Mouse (Mus musculus) WW6 (cell line): ENCODE measurements at regions not wholly inside any gene's neighbourhood (a gene's known extent, or its start where the extent isn't known, plus 50 kb on each side); places are given as distances from the start of the nearest gene placed in this dataset.

ENCODE experiments used
- DNase-seq: peaks from one replicate; pipeline ENCODE4 v3.0.0-alpha.2; 2013; ENCODE audit warnings: low read depth, low spot score

DNA sequence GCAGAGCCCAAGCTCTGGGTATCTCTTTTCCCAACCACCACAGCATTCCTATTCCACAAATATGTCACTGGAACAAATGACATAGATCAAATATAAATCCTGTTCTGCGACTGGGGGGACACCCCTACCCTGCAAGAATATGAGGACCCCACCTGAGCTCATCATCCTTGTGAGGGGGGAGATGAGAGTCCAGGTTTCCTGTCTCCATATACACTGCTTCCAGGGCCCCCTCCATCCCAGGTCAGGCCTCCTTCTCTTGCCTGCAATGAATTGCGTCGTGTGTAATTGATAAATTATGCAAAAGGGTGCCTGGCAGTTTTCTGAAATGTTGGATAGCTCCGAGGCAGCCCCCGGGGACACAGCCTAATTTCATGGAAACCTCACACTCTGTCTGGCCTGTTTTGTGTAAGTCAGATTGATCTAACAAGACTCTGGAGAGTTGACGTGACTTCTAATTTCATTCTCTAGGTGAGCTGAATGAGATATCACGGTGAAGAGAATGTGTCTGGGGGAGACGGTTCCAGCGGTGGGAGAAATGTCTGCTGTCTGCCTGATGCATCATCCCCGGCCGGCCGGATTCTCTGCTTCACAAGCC is 110.3 kb upstream of the Tle3 start:
- no peak for DNase-seq

- DNase-seq = no peak
These were observed 108.8 kb upstream of the Tle3 start for GRCm38 (mm10) chr9:61263335-61263734.

DNA sequence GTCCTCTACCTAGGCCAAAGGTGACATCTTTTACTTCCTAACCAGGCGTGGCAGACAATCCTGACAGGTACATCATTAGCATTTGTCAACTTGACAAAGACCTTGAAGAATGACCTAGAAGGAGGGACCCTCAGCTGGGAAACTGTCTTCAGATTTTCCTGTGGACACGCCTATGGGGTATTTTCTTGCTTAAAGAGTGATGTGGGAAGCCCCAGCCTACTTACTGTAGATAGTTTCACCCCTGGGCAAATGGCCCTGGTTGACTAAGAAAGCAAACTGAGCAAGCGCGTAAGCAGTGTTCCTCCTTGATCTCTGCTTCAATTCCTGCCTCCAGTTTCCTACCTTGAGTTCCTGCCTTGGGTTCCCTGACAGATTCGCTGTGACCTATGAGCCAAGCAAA is 106.7 kb upstream of the Tle3 start:
- DNase-seq = no peak

- DNase-seq = no peak
These were observed 105.2 kb upstream of the Tle3 start for GRCm38 (mm10) chr9:61266992-61267391.

- DNase-seq = no peak
These were observed 104.6 kb upstream of the Tle3 start for GRCm38 (mm10) chr9:61267541-61267940.

DNA sequence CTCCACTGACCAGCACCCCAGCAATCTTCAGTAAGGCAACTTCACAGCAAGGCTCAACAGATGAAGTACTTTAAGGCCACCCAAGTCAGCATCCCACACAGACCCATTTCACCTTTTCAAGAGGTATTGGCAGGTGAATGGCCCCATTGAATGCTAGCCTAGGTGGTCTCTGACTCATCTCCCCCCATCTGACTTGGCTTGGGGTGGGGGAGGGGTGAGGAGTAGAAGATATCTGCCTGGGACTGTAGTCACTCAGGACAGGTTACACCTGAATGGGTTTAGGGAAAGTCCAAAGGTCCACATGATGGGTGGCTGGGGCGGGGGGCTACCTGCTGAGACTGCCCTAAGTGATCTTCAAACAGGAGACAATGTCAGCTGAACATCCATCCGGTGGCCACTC is 104.0 kb upstream of the Tle3 start:
- no peak for DNase-seq

GRCm38 (mm10) chr9:61268681-61269080 is 103.5 kb upstream of the Tle3 start:
- DNase-seq = no peak

- no peak for DNase-seq
These were observed 102.9 kb upstream of the Tle3 start for GRCm38 (mm10) chr9:61269151-61269870.

- no peak for DNase-seq
These were observed 100.9 kb upstream of the Tle3 start for GRCm38 (mm10) chr9:61271243-61271642.

- no peak for DNase-seq
These were observed 100.3 kb upstream of the Tle3 start for GRCm38 (mm10) chr9:61271769-61272352.

DNA sequence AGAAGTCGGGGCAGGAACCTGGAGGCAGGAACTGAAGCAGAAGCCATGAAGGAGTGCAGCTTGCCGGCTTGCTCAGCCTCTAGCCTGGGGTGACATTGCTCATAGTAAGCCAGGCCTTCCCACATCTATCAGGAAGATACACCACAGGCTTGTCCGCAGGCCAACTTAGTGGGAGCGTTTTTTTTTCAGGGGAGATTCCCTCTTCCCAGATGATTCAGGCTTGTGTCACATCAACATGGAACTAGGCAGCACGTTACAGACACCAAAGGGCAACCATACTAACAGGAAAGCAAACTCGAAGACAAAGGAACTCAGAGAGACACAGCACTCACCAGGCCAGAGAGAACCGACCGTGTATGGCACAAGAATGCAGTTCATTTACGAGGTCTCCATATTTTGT is 98.1 kb upstream of the Tle3 start:
- no peak for DNase-seq

GRCm38 (mm10) chr9:61277369-61278215 is 94.6 kb upstream of the Tle3 start:
- DNase-seq = no peak

GRCm38 (mm10) chr9:61278216-61278758 is 93.9 kb upstream of the Tle3 start:
- no peak for DNase-seq

DNA sequence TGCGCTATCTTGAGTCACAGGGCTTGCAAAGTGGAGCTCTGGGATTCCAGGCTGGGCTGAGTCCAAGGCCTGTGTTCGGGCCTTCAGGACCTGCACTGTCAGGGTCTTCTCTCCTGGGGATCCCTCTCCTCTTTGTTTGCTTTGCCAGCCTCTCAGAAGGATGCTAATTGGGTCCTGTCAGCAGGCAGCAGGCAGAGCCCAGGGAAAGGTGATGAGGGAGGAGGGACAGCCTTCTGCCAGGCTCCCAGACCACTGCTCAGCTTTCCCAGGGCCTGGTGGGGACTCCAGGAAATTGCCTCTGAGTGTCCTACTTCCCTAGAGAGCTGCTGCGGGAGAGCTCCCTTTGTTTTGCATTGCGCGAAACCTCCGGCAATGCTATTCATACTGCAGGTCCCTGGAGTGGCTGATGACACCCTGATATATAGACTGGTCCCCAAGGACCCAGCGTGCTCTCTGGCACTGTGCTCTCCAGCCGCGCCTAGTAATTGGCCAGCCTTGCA is 93.1 kb upstream of the Tle3 start:
- no peak for DNase-seq

DNA sequence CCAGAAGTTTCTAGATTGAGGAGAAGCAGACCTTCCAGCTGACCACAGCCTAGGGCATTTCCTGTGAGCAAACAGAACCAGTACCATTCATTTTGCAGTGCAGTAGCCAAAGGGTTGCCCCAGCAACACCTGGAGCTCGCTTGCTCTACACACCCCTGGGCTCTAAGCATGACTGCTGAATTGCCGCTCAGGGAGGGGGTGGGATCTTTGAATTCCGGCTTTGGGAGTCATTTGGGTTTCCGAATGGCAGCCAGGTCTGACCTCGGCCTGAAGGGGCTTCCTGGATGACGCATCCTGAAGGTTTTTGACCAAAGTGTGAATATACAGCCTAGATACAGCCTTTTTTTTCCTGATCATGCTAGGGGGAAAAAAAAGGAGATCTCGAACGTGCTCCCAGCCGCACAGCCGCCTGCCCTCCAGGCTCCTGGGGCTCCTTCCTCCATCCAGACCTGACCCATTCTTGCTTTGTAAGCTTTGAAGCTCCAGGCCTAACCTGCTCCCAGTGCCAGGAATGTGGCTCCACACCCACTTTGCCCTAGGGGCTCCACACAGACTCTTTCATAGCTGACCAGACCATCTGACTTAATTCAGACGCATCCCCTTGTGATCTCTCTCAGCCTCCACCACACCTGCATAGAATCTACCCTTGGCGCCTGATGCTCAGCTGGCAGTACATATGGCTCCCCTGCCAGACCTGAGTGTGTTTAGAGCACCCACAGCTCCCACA is 91.1 kb upstream of the Tle3 start:
- DNase-seq = no peak

DNA sequence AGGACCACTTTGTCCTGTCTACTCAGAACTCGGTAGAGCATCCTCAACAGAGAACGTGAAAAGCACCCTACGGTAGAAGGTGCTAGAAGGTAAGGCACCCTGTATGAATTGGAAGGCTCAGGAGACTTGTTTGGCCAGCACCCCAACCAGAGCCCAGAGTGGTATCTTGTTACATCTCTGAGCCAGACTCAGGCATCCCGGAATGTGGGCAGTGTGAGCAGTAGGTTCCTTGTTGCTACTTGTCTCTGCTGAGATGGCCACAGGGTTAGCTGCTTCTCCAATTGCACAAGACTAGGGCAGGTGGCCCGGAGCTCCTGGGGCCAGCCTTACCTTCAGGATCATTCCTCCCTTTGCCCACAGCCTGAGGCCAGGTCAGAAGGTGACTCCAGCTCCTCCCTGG is 88.9 kb upstream of the Tle3 start:
- no peak for DNase-seq

DNA sequence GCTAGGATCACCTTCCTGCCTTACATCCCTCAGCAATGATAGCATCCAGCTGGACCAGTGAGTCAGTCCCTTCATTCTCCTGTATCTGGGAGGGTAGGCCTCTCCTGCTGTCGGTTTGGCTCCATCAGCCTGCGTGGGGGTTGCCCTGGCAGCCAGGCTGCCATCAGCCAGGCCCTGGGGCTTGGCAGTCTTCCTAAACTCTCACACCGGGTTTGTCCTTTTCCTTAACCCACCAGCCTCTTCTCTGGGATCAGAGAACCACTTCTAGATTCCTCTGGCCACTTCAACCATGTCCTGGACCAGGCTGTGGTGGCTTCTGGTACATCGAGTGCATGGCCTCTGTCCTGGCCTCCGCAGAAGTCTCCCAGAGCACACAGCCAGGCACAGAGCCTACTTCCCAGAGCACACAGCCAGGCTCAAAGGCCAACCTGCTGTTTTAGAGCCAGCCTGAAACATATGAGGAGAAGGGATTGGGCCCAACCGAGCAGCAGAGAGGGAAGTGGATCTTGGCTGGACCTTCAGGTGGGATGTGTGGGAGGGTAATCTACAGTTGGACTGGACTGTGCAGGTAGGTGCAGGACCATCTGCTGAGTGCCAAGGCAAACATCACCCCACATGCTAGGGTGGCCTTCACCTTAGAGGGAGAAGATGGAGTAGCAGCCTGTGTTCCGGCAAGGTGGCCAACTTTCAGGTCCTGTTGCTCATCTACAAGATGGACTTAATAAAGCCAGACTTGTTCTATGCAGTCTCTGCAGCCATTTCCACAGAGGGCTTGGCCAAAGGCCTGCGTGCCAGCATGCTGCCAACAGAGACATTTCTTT is 87.8 kb upstream of the Tle3 start:
- DNase-seq = no peak

GRCm38 (mm10) chr9:61286561-61286960 is 85.6 kb upstream of the Tle3 start:
- no peak for DNase-seq

DNA sequence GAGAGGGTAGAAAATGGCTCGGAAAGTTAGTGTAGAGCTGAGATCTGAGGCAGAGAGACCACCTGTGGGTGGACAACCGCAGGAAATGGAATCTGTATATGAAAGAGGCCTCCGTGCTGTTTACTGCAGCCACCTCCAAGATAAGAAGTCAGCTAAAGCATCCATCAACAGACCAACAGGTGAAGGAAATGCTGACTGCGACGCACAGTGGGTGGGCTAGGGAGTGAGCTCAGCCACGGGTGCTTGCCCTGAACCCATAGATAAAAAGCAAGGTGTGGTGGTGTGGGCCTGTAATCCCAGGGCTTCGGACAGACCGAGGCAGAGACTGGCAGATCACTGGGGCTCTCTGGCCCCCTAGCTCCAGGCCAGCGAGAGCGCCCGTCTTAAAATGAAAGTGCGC is 83.0 kb upstream of the Tle3 start:
- no peak for DNase-seq

DNA sequence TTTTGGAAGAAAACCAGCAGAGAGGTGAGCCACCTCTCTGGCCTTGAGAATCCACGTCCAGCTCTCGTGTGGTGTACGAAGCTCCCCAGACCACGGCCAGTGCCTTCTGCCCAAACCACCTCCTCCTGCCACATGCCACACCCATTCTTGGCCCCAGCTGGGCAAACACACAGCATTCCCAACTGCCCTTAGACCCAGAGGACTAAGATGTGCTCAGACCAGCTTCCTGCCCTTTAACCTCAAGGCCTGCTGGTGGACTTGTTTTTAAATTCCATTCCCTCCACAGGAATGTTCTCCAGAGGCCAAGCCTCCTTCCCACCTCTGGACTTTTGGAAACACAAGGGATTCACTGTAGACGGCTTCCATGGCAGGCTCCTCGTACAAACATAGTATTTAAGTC is 82.5 kb upstream of the Tle3 start:
- no peak for DNase-seq
